Mouse (Mus musculus): Measurements from ENCODE around the gene Myoz1. TPM values are rescaled to one million over a fixed set of nuclear protein-coding genes. Genes with fewer than 3 reads are reported as not detected.

Gene Myoz1
- polyA plus RNA-seq (2012; rRNA removed): 2.5 and 4.2 TPM in 2 replicates

GRCm38 (mm10) chr14:20656361-20656760 lies at the start of gene Myoz1:
Gene Myoz1 (minus strand): TSS chr14:20656540.

GRCm38 (mm10) chr14:20702741-20703381 lies 46.5 kb upstream of the Myoz1 start, which contains the start of gene Chchd1:
Gene Chchd1 (plus strand): TSS chr14:20703006.

GRCm38 (mm10) chr14:20694884-20695760 lies 38.8 kb upstream of the Myoz1 start, which contains the start of gene Fut11:
Gene Fut11 (plus strand): TSS chr14:20694968.

GRCm38 (mm10) chr14:20674064-20674833 lies 17.9 kb upstream of the Myoz1 start, which contains the start of gene Sec24c:
Gene Sec24c (plus strand): TSS chr14:20674308.

GRCm38 (mm10) chr14:20668154-20668810 lies 11.9 kb upstream of the Myoz1 start, which contains the start of gene Synpo2l:
Gene Synpo2l (minus strand): TSS chr14:20668354.

GRCm38 (mm10) chr14:20640644-20641437 lies 15.5 kb downstream of the Myoz1 start, which contains the start of gene Usp54:
Gene Usp54 (minus strand): TSS chr14:20641063.

Other genes starting within 250 kb of the Myoz1 start
- not detected in 2 replicates for gene Cfap70, start 204.3 kb downstream of the Myoz1 start, polyA plus RNA-seq (2012; rRNA removed)
- gene Anxa7, start 176.4 kb downstream of the Myoz1 start, polyA plus RNA-seq (2012; rRNA removed): 67.7 and 69.2 TPM in 2 replicates
- 0.05 and 0.18 TPM in 2 replicates for gene Mss51, start 159.6 kb downstream of the Myoz1 start, polyA plus RNA-seq (2012; rRNA removed)
- 0.71 and 1.4 TPM in 2 replicates for gene Ppp3cb, start 110.0 kb downstream of the Myoz1 start, polyA plus RNA-seq (2012; rRNA removed)
- gene Usp54, start 15.5 kb downstream of the Myoz1 start, polyA plus RNA-seq (2012; rRNA removed): 2.3 and 3.7 TPM in 2 replicates
- 0.51 and 1.4 TPM in 2 replicates for gene Synpo2l, start 11.8 kb upstream of the Myoz1 start, polyA plus RNA-seq (2012; rRNA removed)
- 79.9 and 86.1 TPM in 2 replicates for gene Sec24c, start 17.8 kb upstream of the Myoz1 start, polyA plus RNA-seq (2012; rRNA removed)
- gene Fut11, start 38.4 kb upstream of the Myoz1 start, polyA plus RNA-seq (2012; rRNA removed): 6.0 and 12.6 TPM in 2 replicates
- 2.7 and 3.3 TPM in 2 replicates for gene Chchd1, start 46.5 kb upstream of the Myoz1 start, polyA plus RNA-seq (2012; rRNA removed)
- gene Zswim8, start 51.0 kb upstream of the Myoz1 start, polyA plus RNA-seq (2012; rRNA removed): 97.5 and 98.3 TPM in 2 replicates
- 13.8 and 17.6 TPM in 2 replicates for gene Ndst2, start 78.0 kb upstream of the Myoz1 start, polyA plus RNA-seq (2012; rRNA removed)
- gene Camk2g, start 137.5 kb upstream of the Myoz1 start, polyA plus RNA-seq (2012; rRNA removed): 15.2 and 19.8 TPM in 2 replicates
- gene Plau, start 180.1 kb upstream of the Myoz1 start, polyA plus RNA-seq (2012; rRNA removed): 1.3 and 2.9 TPM in 2 replicates

All from stomach, adult 2 months (tissue).